Mouse (Mus musculus) gastrocnemius, postnatal 25 days (tissue): ENCODE results near the gene Arfgap2. TPM values are rescaled to one million over a fixed set of nuclear protein-coding genes. Genes with fewer than 3 reads are reported as not detected.

ENCODE experiments used
- DNase-seq: peaks from one replicate; pipeline ENCODE4 v3.0.0; 2022
- total RNA-seq, 2 experiments: library from RNA; stranded (reverse); gene quantifications; 1 replicate in 1 of 2; 2 replicates in 1 of 2; pipeline ENCODE4 v1.2.3; 2021

Gene Arfgap2
- total RNA-seq, 2 experiments from 2014 or later, result 100 to 119 TPM

- no peak for DNase-seq
These were observed 43.9 kb downstream of the Arfgap2 start for GRCm38 (mm10) chr2:91308680-91309079.

GRCm38 (mm10) chr2:91309546-91309945 lies 44.8 kb downstream of the Arfgap2 start:
- DNase-seq, result no peak

- no peak for DNase-seq
These were observed 48.0 kb downstream of the Arfgap2 start for GRCm38 (mm10) chr2:91312578-91313311.

- DNase-seq, result no peak
These were observed 49.4 kb downstream of the Arfgap2 start for GRCm38 (mm10) chr2:91314184-91314583.

GRCm38 (mm10) chr2:91320559-91321529 lies 56.1 kb downstream of the Arfgap2 start:
- DNase-seq, result no peak

GRCm38 (mm10) chr2:91321923-91322322 lies 57.1 kb downstream of the Arfgap2 start:
- DNase-seq, result no peak

- no peak for DNase-seq
These were observed 57.7 kb downstream of the Arfgap2 start for GRCm38 (mm10) chr2:91322490-91322889.

- DNase-seq, result peak; percentile 43
These were observed 59.6 kb downstream of the Arfgap2 start for GRCm38 (mm10) chr2:91324346-91324745.

- DNase-seq, result peak; percentile 41
These were observed 60.1 kb downstream of the Arfgap2 start for GRCm38 (mm10) chr2:91324761-91325421.

Other genes with a start within 250 kb of the Arfgap2 start
- gene Rapsn, start 229.4 kb upstream of the Arfgap2 start, total RNA-seq, result 10 to 100 TPM; 23.1 to 26.0 TPM
- gene Psmc3, start 211.0 kb upstream of the Arfgap2 start, total RNA-seq, result 100 to 1,000 TPM; 223 to 225 TPM
- 10 to 100 TPM; 21.8 to 22.5 TPM for gene Slc39a13, start 194.6 kb upstream of the Arfgap2 start, total RNA-seq
- gene Spi1, start 182.6 kb upstream of the Arfgap2 start, total RNA-seq, result 1 to 10 TPM in 1 of 2 experiments, under 1 TPM in 1; 0.95 to 1.6 TPM
- gene Mybpc3, start 146.8 kb upstream of the Arfgap2 start, total RNA-seq, result not detected
- 1 to 10 TPM; 3.6 to 3.9 TPM for gene Madd, start 81.1 kb upstream of the Arfgap2 start, total RNA-seq
- 10 to 100 TPM; 15.6 to 16.7 TPM for gene Nr1h3, start 62.1 kb upstream of the Arfgap2 start, total RNA-seq
- 10 to 100 TPM; 11.7 to 12.6 TPM for gene Acp2, start 62.1 kb upstream of the Arfgap2 start, total RNA-seq
- 1 to 10 TPM; 2.2 to 2.6 TPM for gene Ddb2, start 28.0 kb upstream of the Arfgap2 start, total RNA-seq
- 100 to 1,000 TPM; 265 to 364 TPM for gene Pacsin3, start 9.0 kb upstream of the Arfgap2 start, total RNA-seq
- gene 1110051M20Rik, start 179.7 kb downstream of the Arfgap2 start, total RNA-seq, result 10 to 100 TPM; 12.6 to 13.6 TPM
- gene Lrp4, start 192.5 kb downstream of the Arfgap2 start, total RNA-seq, result 10 to 100 TPM in 1 of 2 experiments, 1 to 10 TPM in 1; 8.9 to 12.1 TPM